Mouse (Mus musculus) adrenal gland, postnatal 10 days (tissue): ENCODE measurements around the gene Glis1. TPM values are rescaled to one million over a fixed set of nuclear protein-coding genes. Genes with fewer than 3 reads are reported as not detected.

Experiments
- DNase-seq: peaks from one replicate; pipeline ENCODE4 v3.0.0; 2021; ENCODE audit warnings: mixed read lengths
- total RNA-seq, 2 experiments: library from RNA; stranded (reverse); gene quantifications; 2 replicates each; pipeline ENCODE4 v1.2.3; 2021

Glis1 gene
- total RNA-seq, 2 experiments from 2014 or later: 0.27 to 0.73 TPM

DNA sequence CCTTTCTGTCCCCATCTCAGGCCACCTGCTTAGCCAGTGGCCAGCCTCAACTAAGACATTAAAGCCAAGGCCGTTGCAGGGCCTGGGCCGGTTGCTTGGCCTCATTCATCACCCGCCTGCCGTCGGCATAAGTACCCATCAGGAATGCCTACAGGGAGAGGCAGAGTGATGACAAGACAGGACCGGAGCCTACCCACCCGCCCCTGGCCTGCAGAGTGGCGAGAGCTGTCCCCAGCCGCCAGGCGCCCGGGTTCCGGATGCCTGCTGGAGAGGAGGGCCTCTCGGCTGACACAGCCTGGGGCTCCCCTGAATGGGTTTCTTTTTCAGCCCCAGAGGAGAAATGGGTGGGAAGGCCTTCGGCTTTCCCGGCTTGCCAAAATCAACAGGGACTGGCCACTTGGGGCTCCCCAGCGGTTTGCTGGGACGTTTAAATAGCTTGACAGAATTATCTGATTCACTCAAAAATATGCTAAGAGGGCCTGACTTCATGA, 194.6 kb downstream of the Glis1 start:
- peak; percentile 17 for DNase-seq

DNA sequence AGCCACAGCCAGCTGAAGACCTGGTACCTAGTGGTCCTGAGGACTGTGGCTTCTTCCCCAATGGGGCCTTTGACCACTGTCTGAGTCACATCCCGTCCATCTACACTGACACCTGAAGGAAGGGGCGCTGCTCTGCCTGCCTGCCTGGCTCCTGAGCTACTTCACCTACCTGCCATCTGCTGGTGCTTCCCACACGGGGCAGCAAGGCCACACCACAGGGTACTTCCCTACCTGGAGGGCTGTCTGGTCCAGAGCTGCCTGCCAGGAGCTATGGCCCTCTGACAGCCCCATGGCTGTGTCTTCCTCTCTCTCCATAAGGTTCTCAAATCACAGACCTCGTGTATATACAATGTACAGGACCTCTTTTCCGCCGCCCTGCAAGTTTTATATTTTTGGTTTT, 200.2 kb downstream of the Glis1 start:
- DNase-seq: no peak

DNA sequence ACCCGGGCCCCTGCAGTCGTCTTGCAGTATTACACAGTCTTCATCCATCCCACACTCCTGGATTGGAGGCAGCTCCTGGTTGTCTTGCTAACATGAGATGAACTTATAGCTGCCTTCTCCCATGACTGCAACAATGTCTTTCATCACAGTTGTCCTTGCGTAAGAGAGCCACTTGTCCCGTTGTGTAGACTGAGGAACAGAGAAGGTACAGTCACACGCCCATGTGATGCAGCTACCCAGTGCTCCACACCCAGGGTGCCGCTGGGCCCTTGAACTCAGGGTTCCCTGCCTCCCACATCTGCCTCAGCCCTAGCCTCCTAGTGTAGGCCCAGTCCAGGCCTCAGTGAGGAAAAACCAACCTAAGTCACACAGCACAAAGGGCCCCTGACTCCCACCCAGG, 201.7 kb downstream of the Glis1 start:
- DNase-seq: no peak

DNA sequence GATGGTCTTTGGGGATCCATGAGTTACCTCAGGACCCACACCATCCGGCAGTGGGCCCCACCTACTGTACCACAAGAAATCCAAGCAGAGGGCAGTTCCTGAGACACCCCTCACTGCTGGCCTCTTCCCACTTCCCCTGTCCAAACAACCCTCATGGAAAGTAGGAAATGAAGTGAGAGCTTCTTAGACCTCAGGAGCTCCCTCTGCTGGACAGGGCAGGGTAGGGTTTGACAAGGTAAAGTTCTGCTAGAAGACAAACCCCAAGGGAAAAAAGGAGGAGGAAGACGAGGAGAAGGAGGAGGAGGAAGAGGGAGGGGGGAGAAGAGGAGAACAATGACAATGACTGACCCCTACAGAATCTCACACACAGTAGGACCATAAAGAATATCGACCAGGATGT, 203.3 kb downstream of the Glis1 start:
- DNase-seq: peak; percentile 64

DNA sequence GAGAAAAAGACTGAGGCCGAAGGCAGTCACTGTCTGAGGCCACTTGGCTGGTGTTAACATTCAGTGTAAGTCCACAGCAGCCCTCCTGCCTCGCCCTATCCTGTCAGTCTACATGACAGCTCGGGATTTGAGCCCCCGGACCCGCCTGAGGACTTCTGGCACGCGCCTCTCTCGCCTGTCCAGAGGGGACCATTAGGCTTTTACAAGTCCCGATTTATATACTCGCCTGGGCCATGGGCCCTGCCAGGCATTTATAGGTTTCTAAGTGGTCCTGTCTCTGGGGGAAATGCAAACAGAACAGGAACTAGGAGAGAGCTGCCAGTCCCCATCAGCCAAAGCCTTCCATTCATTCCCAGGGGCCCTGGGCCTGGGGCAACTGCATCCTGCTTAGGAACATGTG, 203.9 kb downstream of the Glis1 start:
- DNase-seq: no peak

DNA sequence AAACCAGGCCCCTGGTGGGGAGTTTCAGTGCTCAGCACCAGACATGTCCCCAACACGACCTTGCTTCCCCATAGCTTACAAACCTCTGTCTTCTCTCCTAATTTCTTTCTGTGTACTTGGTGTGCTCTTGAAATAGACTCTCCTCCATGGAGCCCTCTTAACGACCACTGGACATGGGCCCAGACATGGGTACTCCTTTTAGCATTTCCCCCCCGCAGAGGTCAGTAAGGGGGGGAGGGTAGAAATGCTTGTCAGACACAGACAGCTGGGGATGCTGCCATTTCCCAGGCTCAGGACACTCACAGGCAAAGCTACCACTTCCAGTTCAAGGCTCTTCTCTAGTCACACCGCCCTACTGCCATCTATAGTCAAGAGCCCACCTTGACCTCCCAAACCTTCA, 207.2 kb downstream of the Glis1 start:
- DNase-seq: no peak

DNA sequence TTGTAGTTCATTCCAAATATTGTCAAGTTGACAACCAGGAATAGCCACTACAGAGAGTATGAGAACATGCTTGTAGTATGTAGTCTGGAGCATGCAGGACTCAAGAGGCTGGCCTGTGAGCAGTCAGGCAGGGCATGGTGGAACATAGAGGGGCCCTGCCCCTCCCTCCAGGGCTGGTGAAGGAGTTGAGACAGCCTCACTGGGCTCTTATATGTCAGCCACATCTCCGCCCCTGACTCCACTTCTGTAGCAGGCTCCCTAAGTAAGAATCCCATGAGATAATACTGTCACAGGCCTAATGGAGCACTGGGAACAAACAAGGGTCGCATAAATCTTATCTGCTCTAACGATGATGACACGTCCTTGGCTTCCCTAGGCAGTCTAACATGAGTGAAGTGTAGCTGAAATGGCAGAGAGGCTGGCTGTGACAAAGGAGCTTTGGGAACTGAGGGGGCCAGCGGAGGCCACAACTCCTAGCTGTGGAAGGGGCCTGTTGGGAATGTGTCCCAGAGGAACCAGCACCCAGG, 214.6 kb downstream of the Glis1 start:
- DNase-seq: peak; percentile 19

DNA sequence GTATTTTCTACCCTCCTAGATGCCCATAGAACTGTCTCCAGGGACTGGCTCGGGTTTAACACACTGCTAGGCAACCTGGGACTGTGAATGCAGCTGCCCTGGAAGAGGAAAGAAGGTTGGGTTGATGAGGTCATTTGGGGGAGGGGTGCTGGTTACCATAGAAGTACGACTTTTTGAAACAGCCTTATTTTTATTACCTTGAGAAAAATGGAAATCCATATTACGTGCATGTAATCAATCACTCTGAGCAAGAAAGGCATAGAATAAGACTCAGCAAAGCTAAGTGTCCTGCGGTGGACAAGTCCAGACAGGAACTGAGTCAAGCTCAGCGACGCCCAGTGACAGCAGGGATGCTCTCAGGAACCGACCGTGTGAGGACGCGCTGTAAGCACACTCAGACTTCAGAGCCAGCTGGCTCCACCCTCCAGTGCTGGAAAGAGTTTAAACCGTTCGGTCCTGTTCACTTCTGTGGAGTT, 216.7 kb downstream of the Glis1 start:
- no peak for DNase-seq

DNA sequence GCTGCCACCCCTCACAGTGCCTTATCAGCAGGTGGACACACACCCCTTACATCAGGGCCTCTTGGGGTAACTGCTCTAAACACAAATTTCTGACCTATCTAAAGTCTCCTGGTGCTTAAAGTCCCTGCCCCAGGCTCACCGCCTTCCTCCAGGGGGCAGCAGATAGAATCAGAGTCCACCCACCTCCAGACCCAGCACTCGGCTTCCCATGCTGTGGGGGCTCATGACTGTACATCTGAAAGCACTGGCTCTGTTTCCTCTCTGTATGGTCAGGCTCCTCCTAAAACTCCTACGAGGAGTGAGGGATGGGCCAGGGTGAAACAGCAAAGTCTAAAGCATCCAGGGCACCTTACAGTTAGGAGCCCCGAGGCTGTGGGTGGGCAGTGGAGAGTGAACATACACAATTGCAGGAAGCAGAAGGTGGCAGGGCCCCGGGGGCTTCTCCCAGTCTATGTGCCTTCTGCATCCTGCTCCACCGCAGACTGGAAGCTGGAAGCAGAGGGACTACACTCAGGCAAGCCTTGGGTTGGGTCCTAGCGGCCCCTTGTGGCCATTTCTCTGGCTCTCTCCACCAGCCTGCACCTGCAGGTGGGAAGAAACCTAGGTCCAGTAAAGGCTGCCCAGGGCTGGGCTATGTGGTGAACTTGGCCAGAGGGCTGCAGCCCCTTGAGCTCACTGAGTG, 218.3 kb downstream of the Glis1 start:
- DNase-seq: peak; percentile 89

DNA sequence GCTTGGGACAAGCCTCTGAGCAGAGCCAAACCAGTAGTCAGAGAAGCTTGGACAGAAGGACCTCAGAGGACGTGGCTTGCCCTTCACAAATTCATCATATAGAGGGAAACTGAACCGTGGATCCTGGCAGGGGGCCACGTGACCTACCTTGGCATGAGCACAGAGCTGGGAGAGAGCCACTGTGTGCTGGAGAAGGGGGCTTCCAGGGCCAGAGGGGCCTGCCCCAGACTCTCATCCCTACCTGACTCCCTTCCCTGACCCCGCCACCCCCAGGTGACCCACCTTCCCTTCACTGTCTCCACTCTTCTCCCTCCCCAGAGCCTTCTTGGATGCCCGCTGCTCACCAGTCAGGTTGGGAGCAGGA, 218.9 kb downstream of the Glis1 start:
- no peak for DNase-seq

DNA sequence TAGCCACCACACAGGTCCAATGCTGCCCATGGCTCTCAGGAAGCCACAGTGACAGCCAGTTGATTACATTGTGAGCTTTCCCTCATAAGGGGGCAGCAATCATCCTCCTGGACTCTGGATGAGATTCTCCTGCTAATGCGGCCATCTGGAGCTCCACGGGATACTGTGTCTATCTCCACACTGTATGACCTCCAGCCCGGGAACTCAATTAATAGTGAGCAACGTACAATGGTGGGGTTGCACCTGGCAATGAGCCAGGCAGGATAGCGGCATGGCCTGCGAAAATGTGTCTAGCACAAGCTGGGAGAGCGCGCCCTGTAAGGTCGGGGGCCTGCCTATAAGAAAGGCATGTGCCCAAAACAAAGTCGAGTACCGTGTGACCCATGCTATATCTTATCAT, 226.3 kb downstream of the Glis1 start:
- DNase-seq: no peak

DNA sequence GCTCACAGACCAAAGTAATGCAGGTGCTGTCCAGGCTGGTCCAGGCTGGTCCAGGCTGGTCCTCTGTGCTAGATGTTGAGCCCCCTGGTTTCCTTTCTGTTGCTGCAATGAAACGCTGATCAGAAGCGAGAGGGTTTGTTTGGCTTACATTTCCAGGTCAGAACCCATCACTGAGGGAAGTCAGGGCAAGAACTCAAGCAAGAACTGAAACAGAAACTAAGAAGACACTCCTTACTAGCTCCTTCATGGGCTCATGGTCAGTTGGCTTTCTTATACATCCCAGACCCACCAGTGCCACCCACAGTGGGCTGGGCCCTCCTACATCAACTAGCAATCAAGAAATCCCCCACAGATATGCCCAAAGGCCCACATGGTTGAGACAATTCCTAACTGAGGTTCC, 234.1 kb downstream of the Glis1 start:
- DNase-seq: no peak

DNA sequence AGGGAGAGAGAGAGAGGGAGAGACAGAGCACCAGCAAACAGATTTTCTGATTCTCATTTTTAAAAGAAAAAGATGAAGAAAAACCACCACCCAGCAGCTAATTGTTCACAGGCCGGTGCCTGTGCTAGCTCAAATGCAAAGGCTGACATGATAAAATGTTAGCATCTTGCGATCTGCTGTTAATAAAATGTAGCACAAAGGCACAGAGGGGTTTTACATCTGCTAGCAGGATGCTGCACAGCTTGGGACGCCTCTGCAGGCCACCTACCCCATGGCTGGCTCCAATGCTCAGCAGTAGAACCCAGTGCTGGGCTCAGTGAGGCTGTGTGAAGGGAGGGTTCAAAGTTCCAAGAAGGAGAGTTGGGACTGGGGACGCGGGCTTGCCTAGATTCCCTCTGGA, 236.3 kb downstream of the Glis1 start:
- no peak for DNase-seq

DNA sequence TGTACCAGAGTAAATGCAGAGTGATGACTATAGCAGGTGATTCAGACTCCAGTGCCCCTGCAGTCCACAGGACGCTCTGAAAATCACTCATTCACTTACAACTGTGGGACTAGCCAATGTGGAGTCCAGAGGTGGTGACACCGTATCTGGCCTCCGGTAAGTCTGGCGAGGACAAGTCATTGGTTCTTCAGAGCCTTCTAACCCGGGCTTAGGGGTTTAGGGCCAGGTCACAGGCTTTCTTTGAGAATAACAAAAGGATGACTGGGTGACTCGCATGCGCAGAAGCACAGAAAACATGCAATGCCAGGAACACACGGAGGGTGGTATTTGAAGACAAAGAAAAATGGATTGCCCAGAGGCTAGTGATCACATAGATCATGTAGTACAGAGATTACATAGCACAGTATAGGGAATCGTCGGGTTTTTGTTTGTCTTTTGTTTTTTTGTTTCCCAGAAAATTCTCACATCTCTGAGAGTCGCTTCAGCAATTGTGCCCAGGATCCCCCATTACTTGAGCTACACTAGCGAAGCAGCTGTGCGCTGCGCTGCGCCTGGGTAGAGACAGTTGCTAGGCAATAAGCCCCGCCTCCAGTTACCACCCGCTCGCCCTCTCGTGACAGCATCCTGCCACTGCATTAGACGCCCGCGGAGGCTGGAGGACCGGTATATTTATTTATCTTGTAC, 239.4 kb downstream of the Glis1 start:
- peak; percentile 86 for DNase-seq

DNA sequence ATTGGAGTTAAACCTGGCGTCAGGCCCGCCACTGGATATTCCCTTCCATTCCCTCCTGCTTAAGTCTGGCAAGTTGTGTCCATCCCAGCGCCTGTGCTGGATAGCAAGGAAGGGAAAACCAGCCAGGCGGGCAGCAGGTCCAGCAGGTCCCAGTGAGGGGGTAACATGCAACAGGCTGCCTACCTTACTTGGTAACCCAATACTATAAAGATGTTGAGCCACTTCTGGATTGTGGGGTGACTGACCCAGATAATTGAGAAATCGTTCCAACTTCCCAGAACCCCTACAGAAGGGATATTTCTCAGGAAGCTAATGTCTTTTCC, 239.9 kb downstream of the Glis1 start:
- DNase-seq: no peak

DNA sequence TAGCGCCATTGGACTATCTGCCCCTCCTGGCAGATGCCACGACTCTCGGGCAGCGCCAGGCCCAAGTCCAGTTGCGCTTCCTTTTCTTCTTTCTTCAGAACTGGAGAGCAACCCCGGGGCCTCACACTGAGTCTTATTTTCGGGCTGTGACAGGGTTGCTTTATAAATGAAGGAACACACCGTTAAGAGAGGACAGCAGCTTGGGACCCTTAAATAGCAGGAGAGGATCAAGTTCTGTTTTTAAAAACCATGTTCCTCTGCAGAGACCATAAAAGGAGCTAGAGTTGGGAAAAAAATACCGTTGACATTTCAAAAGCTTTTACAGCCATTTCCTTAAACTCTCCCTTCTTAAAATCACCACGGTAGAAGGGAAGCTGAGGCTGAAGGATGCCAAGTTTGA, 241.3 kb downstream of the Glis1 start:
- DNase-seq: no peak

DNA sequence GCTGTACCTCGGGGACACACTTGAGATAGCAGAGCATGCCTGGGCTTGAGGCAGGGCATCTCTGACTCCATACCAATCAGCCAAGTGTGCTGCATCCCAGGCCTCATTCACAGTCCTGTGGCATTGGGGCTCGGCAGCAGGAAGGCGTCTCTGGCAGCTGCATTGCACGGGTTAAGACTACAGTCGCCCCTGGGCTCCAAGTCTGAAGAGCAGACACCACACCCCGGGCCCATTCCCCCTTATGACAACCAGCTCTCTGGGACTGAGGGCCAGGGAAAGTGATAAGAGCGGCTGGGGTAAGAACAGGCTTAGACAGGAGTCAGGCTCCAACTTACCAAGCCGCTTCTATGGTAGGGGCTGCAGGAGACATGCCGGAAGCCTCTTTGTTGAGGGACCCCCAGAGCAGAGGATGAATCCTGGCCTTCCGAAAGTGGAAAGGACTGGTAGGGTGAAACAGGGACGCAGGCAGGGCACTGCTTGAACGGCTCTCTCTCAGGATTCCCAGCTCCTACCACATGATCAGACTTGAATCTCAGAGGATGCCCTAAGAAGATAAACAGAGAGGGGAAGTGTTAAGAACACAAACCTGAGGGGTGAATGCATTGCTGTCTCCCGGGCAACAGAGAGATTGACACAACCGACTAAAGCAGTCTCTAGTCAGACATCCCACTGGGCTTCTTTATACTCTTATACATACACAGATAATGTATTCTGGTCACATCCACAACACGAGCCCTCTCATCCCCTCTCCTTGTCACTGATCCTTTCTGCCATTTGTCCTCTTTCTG, 246.1 kb downstream of the Glis1 start:
- no peak for DNase-seq

DNA sequence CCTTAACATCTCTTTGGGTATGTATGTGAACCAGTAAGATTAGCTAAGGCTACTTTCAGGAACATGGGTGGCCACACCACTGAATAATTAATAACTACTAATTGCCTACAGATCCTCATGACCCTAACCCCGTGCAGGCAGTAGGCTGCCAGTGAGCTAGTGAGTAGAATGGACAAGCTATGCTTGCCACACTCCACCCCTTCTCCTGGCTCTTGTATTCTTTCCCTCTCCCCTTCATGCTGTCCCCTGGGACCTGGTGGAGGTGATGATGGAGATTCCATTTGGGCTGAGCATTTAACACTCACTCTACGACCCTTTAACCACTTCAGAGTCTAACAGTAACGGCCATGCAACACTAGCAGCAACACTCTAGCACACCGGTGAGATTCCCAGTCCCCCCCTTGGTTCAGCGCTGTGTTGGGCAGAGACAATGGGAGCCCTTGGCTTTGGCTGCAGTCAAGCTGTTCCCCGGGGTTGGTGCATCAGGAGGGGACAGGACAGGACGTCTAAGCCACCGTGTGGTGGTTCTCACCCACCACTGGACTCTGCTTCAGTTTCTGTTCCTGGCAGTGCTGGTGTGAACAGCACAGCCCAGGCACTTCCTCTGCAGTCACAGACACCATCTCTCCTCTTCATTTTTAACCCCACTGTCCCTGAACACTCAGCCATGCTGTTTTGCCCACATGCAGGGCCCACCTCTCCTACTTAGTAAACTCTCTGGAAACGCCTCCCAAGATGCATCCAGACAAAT, 246.9 kb downstream of the Glis1 start:
- no peak for DNase-seq

DNA sequence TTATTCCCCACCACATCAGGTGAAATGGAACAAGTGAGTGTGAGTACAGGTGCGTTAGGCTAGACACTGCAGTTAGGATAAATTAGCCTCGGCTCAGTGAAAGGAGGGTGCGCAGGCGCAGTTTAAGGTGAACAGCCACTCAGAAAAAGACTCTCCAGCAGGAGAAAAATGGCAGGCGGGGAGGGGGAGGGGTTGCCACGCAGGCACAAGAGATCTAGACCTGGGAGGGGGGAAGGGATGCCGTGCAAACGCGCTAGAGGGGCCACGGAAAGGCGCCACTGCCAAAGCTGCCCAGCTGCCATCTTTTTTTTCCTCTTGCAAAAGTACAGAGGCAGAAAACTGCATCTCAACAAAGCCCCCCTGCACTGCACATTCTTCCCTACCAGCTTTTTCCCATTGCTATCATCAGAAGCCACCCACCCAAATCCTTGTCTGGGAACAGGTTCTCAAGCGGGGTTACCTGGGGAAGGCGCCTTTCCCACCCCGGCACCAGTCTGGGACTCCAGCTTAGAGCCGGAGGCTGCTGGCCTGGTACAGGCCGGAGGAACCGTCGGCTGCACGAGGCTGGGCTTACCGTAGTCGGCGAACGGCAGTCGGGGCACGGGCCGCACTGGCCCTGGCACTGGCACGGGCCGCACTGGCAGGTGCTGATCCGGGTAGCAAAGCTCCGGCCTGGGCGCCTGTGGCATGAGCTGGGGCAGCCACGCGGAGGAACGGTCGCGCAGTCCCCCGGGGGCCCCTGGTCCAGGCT, 248.8 kb downstream of the Glis1 start:
- no peak for DNase-seq

DNA sequence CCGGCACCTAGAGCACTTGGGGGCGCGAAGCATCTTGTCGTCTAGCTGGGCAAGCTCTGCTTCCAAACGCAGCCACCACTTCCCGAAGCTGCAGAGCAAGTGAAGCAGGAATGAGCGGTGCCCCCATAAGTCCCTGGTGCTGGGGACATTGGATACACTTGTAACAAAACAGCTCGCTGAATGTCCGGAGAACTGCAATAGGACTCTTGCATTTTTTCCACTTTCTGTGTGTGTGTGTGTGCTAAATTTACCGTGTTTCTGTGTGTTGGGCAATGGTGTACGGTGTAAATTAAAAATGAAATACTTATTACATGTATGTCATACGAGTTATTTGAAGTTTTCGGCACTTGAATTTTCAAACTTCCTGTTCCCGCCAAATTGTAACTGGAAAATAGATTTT, 249.7 kb downstream of the Glis1 start, which contains the start of gene Dmrtb1:
Gene Dmrtb1 (minus strand): TSS at position 101 of the 400 bp plus-strand sequence.
- DNase-seq: no peak
